Mouse (Mus musculus) B cell, adult 2 months (primary cell): ENCODE data around the gene Galnt4.

Source experiments
- DNase-seq, 2 experiments: peaks; one replicate each; pipeline ENCODE4 v3.0.0; 2022

Gene Galnt4

GRCm38 (mm10) chr10:99107964-99108363 is at the start of gene Galnt4:
Galnt4 (plus strand) TSS chr10:99108159.
- peak; percentile 86 to 87 for DNase-seq

GRCm38 (mm10) chr10:99060588-99060987 is 47.4 kb upstream of the Galnt4 start:
- DNase-seq, result no peak

- DNase-seq, result no peak
Measured at GRCm38 (mm10) chr10:99061418-99061817, 46.5 kb upstream of the Galnt4 start.

GRCm38 (mm10) chr10:99062546-99062945 is 45.4 kb upstream of the Galnt4 start:
- no peak for DNase-seq

GRCm38 (mm10) chr10:99076113-99076895 is 31.7 kb upstream of the Galnt4 start:
- no peak for DNase-seq

- DNase-seq, result no peak
Measured at GRCm38 (mm10) chr10:99078621-99079020, 29.3 kb upstream of the Galnt4 start.

GRCm38 (mm10) chr10:99081569-99081990 is 26.4 kb upstream of the Galnt4 start:
- no peak for DNase-seq

GRCm38 (mm10) chr10:99083431-99084003 is 24.4 kb upstream of the Galnt4 start:
- no peak for DNase-seq

- peak; percentile 83 to 86 for DNase-seq
Measured at GRCm38 (mm10) chr10:99084397-99085239, 23.3 kb upstream of the Galnt4 start.

- no peak for DNase-seq
Measured at GRCm38 (mm10) chr10:99085240-99085587, 22.7 kb upstream of the Galnt4 start.

GRCm38 (mm10) chr10:99086029-99086428 is 21.9 kb upstream of the Galnt4 start:
- no peak for DNase-seq

- no peak for DNase-seq
Measured at GRCm38 (mm10) chr10:99089906-99090305, 18.1 kb upstream of the Galnt4 start.

GRCm38 (mm10) chr10:99093364-99093763 is 14.6 kb upstream of the Galnt4 start:
- no peak for DNase-seq

- DNase-seq, result no peak
Measured at GRCm38 (mm10) chr10:99095114-99095513, 12.8 kb upstream of the Galnt4 start.

- DNase-seq, result peak; percentile 73 to 74
Measured at GRCm38 (mm10) chr10:99097374-99097773, 10.6 kb upstream of the Galnt4 start.

- no peak for DNase-seq
Measured at GRCm38 (mm10) chr10:99105522-99105921, 2.4 kb upstream of the Galnt4 start.

GRCm38 (mm10) chr10:99106311-99106702 is 1.7 kb upstream of the Galnt4 start:
- no peak for DNase-seq

GRCm38 (mm10) chr10:99106703-99107631 is 992 bp upstream of the Galnt4 start, which contains the start of gene Poc1b:
Poc1b (plus strand) TSS chr10:99107036.
- DNase-seq, result peak; percentile 78 to 83

- DNase-seq, result no peak
Measured at GRCm38 (mm10) chr10:99108431-99108982, 548 bp downstream of the Galnt4 start.

- no peak for DNase-seq
Measured at GRCm38 (mm10) chr10:99113533-99113932, 5.6 kb downstream of the Galnt4 start.

- DNase-seq, result no peak
Measured at GRCm38 (mm10) chr10:99114295-99114694, 6.3 kb downstream of the Galnt4 start.
